Mouse (Mus musculus): Measurements from ENCODE around the gene Uckl1. TPM values are rescaled to one million over a fixed set of nuclear protein-coding genes. Genes with fewer than 3 reads are reported as not detected.

The Uckl1 gene
- total and polyA plus RNA-seq, 3 experiments: 64.9 to 170 (median 73.6) TPM

- peak; percentile 99 for DNase-seq
Observed at GRCm38 (mm10) chr2:181520118-181520935, 64.4 kb downstream of the Uckl1 start, which contains the start of gene Dnajc5. Gene Dnajc5, plus strand, starts transcription at chr2:181520485.

GRCm38 (mm10) chr2:181519201-181519600 is 65.5 kb downstream of the Uckl1 start:
- DNase-seq: no peak

Small RNA genes lying within 50 kb of the gene (microRNA-seq; reads per million reads assigned to microRNA genes)
- 0 to 0.41 reads per million in 2 experiments for gene Mir7006

Other genes starting within 250 kb of the Uckl1 start
- gene Zgpat, start 220.0 kb downstream of the Uckl1 start, total RNA-seq (2021): 10 to 100 TPM; 36.6 to 51.0 TPM
- 33.8 and 34.5 TPM in 2 replicates for gene Zgpat, start 220.0 kb downstream of the Uckl1 start, polyA plus RNA-seq (2012; rRNA removed)
- gene Arfrp1, start 219.5 kb downstream of the Uckl1 start, total RNA-seq (2021): 10 to 100 TPM; 44.0 to 46.2 TPM
- gene Arfrp1, start 219.5 kb downstream of the Uckl1 start, polyA plus RNA-seq (2012; rRNA removed): 14.8 and 19.5 TPM in 2 replicates
- gene Lime1, start 204.8 kb downstream of the Uckl1 start, total RNA-seq (2021): 10 to 100 TPM; 13.6 to 20.5 TPM
- 167 and 174 TPM in 2 replicates for gene Lime1, start 204.8 kb downstream of the Uckl1 start, polyA plus RNA-seq (2012; rRNA removed)
- gene Zbtb46, start 125.5 kb downstream of the Uckl1 start, total RNA-seq (2021): 10 to 100 TPM in 1 of 2 experiments, 1 to 10 TPM in 1; 9.5 to 16.3 TPM
- gene Zbtb46, start 125.5 kb downstream of the Uckl1 start, polyA plus RNA-seq (2012; rRNA removed): 6.0 and 6.2 TPM in 2 replicates
- gene Abhd16b, start 91.7 kb downstream of the Uckl1 start, total RNA-seq (2021): not detected
- not detected in 2 replicates for gene Abhd16b, start 91.7 kb downstream of the Uckl1 start, polyA plus RNA-seq (2012; rRNA removed)
- gene Tpd52l2, start 87.8 kb downstream of the Uckl1 start, total RNA-seq (2021): 100 to 1,000 TPM; 102 to 119 TPM
- 24.0 and 25.2 TPM in 2 replicates for gene Tpd52l2, start 87.8 kb downstream of the Uckl1 start, polyA plus RNA-seq (2012; rRNA removed)
- gene Dnajc5, start 64.4 kb downstream of the Uckl1 start, total RNA-seq (2021): 10 to 100 TPM; 92.3 to 96.0 TPM
- gene Dnajc5, start 64.4 kb downstream of the Uckl1 start, polyA plus RNA-seq (2012; rRNA removed): 35.7 and 36.6 TPM in 2 replicates
- gene Prpf6, start 7.0 kb upstream of the Uckl1 start, total RNA-seq (2021): 10 to 100 TPM; 63.0 to 69.0 TPM
- 6.7 and 9.6 TPM in 2 replicates for gene Prpf6, start 7.0 kb upstream of the Uckl1 start, polyA plus RNA-seq (2012; rRNA removed)
- gene Zfp512b, start 7.9 kb upstream of the Uckl1 start, total RNA-seq (2021): 10 to 100 TPM; 40.9 to 52.7 TPM
- 69.2 and 72.6 TPM in 2 replicates for gene Zfp512b, start 7.9 kb upstream of the Uckl1 start, polyA plus RNA-seq (2012; rRNA removed)
- 10 to 100 TPM in 1 of 2 experiments, 1 to 10 TPM in 1; 9.6 to 21.6 TPM for gene Samd10, start 14.3 kb upstream of the Uckl1 start, total RNA-seq (2021)
- gene Samd10, start 14.3 kb upstream of the Uckl1 start, polyA plus RNA-seq (2012; rRNA removed): 41.0 and 44.6 TPM in 2 replicates
- gene Gm29797, start 72.1 kb upstream of the Uckl1 start, total RNA-seq (2021): under 1 TPM in 1 of 2 experiments, not detected in 1; 0.55 TPM
- 0.47 TPM in 1 of 2 replicates, not detected in the other for gene Gm29797, start 72.1 kb upstream of the Uckl1 start, polyA plus RNA-seq (2012; rRNA removed)
- gene Sox18, start 86.7 kb upstream of the Uckl1 start, total RNA-seq (2021): 10 to 100 TPM; 20.3 to 34.7 TPM
- 164 and 223 TPM in 2 replicates for gene Sox18, start 86.7 kb upstream of the Uckl1 start, polyA plus RNA-seq (2012; rRNA removed)
- 1 to 10 TPM; 6.6 to 7.8 TPM for gene Tcea2, start 95.4 kb upstream of the Uckl1 start, total RNA-seq (2021)
- 10.1 and 10.6 TPM in 2 replicates for gene Tcea2, start 95.4 kb upstream of the Uckl1 start, polyA plus RNA-seq (2012; rRNA removed)
- 10 to 100 TPM; 21.4 to 31.1 TPM for gene Rgs19, start 109.1 kb upstream of the Uckl1 start, total RNA-seq (2021)
- gene Rgs19, start 109.1 kb upstream of the Uckl1 start, polyA plus RNA-seq (2012; rRNA removed): 61.2 and 67.3 TPM in 2 replicates
- not detected for gene Lkaaear1, start 113.5 kb upstream of the Uckl1 start, total RNA-seq (2021)
- gene Lkaaear1, start 113.5 kb upstream of the Uckl1 start, polyA plus RNA-seq (2012; rRNA removed): not detected in 2 replicates
- 1 to 10 TPM; 1.0 to 3.7 TPM for gene Oprl1, start 130.1 kb upstream of the Uckl1 start, total RNA-seq (2021)
- gene Oprl1, start 130.1 kb upstream of the Uckl1 start, polyA plus RNA-seq (2012; rRNA removed): 1.3 and 1.6 TPM in 2 replicates
- 1 to 10 TPM; 2.6 to 5.0 TPM for gene Myt1, start 178.4 kb upstream of the Uckl1 start, total RNA-seq (2021)
- 0.91 and 0.99 TPM in 2 replicates for gene Myt1, start 178.4 kb upstream of the Uckl1 start, polyA plus RNA-seq (2012; rRNA removed)